Comparison of ENCODE assay signal across 17 mouse cellular contexts in genomic region chr7:88116724-88117409, GRCm38 (mm10).
"Had no signal": no experiment of that assay in that cellular context is flagged by ENCODE, and none has a peak within 500 bp of the region (broad histone marks: within the 10 kb centered on the region; RNA-seq: fewer than 3 reads in every experiment).

No protein-coding gene starts in this region.

- DNase-seq: kidney, adult 2 months; kidney, postnatal 36 days; layer of hippocampus, postnatal 36 days; liver, embryonic 13.5 days; lung, adult 2 months; lung, postnatal 14 days; lung, postnatal 4 days; midbrain, embryonic 14.5 days; thymus, adult 18-20 months; thymus, postnatal 14 days; thymus, postnatal 4 days had no signal

- H3K27me3 ChIP-seq: liver, embryonic 13.5 days; megakaryocyte, embryonic 14.5 days; neural tube, embryonic 13.5 days had no signal

- ATAC-seq: intestine, postnatal 0 days had no signal

- H3K4me3 ChIP-seq: left cerebral cortex, adult 2 months; liver, embryonic 13.5 days; megakaryocyte, embryonic 14.5 days; neural tube, embryonic 13.5 days had no signal

- H3K4me1 ChIP-seq: liver, embryonic 13.5 days; megakaryocyte, embryonic 14.5 days; neural tube, embryonic 13.5 days had no signal

- H3K4me2 ChIP-seq: liver, embryonic 13.5 days; midbrain, embryonic 11.5 days; neural tube, embryonic 13.5 days had no signal

- H3K36me3 ChIP-seq: liver, embryonic 13.5 days; neural tube, embryonic 13.5 days had no signal

- H3K27ac ChIP-seq: kidney, postnatal 0 days; left cerebral cortex, adult 2 months; liver, embryonic 13.5 days had no signal

- H3K9ac ChIP-seq: liver, embryonic 13.5 days; neural tube, embryonic 13.5 days had no signal

- H3K9me3 ChIP-seq: liver, embryonic 13.5 days; megakaryocyte, embryonic 14.5 days; neural tube, embryonic 13.5 days had no signal
